Mouse (Mus musculus) brain, adult 2 months (tissue): Measurements from ENCODE around the gene Lmtk2.

Experiments
- DNase-seq: peaks from one replicate; pipeline ENCODE4 v3.0.0; 2011; ENCODE audit warnings: low read depth, low spot score

Lmtk2 gene

GRCm38 (mm10) chr5:144178216-144178615 lies 78.0 kb downstream of the Lmtk2 start:
- DNase-seq: no peak

- no peak for DNase-seq
Measured at GRCm38 (mm10) chr5:144181249-144181648, 81.0 kb downstream of the Lmtk2 start.

DNA sequence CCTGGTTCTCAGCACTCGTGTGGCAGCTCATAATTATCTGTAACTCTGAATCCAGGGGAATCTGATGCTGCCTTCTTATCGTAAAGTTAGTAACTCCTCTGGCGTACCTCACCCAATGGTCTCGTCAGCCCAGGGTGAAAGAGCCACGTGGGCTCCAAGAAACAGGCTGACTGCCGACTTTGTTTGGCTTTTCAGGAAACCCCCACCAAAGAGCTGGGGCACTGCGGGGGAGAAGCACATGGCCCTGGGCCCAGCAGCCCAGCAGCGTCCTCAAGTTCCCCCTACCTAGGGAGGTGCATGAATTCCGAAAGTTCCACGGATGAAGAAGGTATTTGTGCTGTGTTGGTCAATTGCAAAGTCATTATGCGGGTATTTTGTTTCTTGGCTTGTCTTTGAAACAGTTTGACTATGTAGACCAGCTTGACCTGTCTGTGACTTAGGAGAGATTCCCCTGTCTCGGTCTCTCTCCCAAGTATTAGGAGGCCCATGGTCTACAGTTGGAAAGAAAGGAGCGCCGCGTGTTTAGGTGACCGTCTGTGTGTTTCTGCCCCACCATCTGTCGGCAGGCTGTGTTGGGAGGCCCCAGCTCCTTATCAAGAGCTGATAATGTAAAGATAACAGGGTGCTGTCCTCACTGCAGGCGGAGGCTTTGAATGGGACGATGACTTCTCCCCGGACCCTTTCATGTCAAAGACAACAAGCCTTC lies 82.5 kb downstream of the Lmtk2 start:
- DNase-seq: no peak

- DNase-seq: no peak
Measured at GRCm38 (mm10) chr5:144183248-144183559, 83.0 kb downstream of the Lmtk2 start.

GRCm38 (mm10) chr5:144183647-144184335 lies 83.6 kb downstream of the Lmtk2 start:
- DNase-seq: no peak

GRCm38 (mm10) chr5:144184350-144185045 lies 84.3 kb downstream of the Lmtk2 start:
- DNase-seq: peak; percentile 34

GRCm38 (mm10) chr5:144188422-144188821 lies 88.2 kb downstream of the Lmtk2 start:
- no peak for DNase-seq

- no peak for DNase-seq
Measured at GRCm38 (mm10) chr5:144189327-144189726, 89.1 kb downstream of the Lmtk2 start.

DNA sequence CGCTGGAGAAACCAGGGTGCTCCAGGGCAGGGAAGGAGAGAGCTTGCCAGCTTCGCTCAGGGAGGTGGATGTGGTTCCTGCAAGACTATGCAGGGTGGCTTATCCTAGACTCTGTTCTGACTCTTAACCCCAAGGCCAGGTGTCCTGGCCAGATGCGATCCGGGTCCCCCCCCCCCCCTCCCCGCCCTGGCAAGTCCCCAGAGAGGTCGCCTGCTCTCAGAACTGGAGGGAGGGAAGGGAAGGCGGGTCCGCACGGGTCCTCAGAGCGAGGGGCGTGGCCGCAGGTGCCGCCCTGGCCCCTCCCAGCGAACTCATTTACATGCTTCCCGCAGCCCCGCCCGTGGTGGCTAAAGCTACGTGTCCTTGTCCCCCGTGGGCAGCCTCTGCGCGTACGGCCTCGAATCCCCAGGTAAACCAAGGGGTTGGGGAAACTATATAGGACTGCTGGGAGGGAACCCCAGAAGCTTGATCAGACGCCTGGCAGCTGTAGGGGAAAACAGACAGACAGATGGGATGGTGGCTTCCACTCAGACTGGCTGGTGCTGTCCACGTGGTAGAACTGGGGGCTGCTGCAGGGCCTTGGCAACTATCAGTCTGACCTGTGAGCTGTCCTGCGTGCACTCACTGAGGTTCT lies 89.8 kb downstream of the Lmtk2 start, which contains the start of gene Bhlha15:
Gene Bhlha15, plus strand, starts transcription at position 337 of the 634 bp plus-strand sequence.
- DNase-seq: peak; percentile 19

DNA sequence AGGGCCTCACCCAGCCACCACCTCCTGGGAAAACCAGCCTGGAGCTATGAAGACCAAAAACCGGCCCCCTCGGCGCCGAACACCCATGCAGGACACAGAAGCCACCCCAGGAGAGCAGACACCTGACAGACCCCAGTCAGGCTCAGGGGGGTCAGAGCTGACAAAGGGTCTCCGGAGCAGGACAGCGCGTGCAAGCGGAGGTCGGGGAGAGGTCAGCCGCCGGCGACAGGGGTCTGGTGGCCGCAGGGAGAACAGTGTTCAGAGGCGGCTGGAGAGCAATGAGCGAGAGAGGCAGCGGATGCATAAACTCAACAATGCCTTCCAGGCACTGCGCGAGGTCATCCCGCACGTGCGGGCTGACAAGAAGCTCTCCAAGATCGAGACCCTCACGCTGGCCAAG lies 90.8 kb downstream of the Lmtk2 start:
- DNase-seq: no peak

DNA sequence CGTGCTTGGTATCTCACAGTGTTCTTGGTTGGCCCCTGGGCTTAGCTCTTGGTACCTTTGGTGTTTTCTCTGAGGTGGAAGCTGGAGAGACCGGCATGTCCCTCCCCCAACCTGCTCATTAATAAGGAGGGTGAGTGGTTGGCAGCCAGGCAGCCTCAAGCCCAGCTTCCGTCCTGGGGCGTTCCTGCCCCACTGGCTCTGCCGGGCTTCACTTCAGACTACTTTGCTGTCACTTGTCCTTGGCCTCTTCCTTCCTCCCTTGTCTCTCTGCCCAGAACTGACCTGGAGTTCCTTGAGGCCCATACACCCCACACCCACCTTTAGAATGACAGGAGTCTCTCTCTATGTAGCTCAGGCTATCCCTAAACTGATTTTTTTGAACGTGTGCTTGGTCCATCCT lies 92.4 kb downstream of the Lmtk2 start:
- DNase-seq: no peak

DNA sequence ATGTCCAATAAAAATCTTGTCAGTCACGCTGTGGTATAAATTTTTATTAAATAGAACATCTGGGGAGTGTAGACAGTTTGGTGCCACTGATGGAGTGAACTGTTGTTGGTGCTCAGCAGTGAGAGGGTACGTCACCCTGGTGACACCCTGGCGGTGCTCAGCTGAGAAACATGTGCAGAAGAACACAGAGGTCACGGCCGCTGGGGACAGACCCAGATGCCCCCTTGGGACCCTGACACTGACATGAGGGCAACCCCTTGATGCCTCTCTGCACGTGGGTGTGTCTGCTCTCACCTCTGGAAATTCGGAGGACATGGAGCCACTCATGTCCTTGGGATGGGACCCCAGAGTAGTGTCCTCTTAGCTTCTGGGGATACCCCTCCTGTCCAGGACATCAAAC lies 94.2 kb downstream of the Lmtk2 start:
- no peak for DNase-seq

DNA sequence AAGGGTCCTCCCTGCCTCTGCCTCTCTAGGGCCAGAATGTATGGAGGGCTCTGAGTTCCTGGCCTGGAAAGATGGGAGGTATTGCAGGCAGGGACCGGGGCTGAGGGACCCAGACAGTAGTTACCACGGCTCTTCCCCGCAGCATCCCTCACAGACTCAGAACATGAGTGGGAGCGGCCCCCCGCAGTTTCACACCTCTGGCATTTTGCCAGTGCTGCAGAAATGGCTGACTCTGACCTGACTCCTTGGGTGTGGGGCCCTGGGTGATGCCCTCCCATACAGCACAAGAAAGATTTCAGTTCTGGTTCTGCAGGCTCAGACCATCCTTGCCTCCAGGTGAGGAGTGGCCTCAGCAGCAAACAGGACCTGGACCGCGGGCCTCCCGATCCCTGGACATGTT lies 95.3 kb downstream of the Lmtk2 start:
- no peak for DNase-seq

DNA sequence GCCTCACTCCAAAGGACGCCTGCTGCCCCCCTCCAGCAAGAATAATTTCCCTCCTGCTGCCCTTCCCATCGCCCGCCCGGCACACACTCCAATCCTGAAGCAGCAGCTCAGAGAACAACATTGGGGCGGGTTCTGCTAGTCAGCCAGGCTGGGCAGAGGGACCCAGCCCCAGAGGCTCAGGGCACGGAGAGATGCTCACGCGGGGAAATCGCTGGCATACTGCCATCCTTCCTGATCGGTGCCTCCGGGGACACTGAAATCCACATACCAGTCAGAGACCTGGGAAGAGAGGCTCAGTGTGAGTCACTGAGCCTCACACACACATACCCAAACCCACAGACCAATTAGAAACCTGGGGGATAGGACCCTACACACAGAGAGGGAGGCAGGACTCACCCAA lies 100.4 kb downstream of the Lmtk2 start:
- DNase-seq: no peak

- no peak for DNase-seq
Measured at GRCm38 (mm10) chr5:144202430-144202829, 102.2 kb downstream of the Lmtk2 start.

- no peak for DNase-seq
Measured at GRCm38 (mm10) chr5:144203398-144203959, 103.2 kb downstream of the Lmtk2 start.

DNA sequence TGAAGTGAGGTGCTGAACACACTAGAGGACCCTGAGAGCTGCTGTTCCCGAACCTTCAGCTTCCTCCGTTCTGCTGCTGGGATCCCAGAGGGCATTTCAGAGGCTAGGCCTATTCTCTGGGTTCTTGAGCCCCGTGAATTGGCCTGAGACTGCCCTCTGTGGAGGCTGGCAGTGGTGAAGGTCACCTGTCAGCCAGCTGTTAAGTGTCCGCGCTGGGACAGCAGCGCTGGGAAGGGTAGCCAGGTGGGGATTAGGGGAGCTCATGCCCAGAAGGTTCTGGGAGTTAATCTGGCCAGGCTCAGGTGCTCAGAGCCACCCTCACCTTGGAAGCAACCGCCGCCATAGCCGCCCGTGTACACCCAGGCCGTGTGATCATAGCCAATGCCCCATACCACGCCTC lies 104.1 kb downstream of the Lmtk2 start:
- DNase-seq: no peak

DNA sequence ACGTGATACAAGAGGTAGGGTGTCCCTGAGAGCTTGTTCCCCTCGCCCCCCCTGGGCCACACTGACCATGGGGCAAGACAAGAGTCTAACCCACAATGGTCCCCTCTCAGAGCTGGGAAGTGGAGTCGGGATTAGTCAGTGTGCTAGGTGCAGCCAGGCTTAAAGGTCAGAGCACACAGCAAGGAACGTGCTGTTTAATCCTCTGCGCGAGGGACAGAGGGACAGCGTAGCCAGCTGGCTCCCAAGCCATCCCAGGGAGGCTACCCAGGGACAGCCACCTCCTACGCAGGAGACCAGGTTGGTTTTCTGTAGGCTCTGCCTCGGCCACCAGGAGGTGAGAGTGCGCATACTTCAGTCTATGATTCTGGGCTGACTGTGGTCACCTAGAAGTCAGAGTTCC lies 104.7 kb downstream of the Lmtk2 start:
- DNase-seq: peak; percentile 50

DNA sequence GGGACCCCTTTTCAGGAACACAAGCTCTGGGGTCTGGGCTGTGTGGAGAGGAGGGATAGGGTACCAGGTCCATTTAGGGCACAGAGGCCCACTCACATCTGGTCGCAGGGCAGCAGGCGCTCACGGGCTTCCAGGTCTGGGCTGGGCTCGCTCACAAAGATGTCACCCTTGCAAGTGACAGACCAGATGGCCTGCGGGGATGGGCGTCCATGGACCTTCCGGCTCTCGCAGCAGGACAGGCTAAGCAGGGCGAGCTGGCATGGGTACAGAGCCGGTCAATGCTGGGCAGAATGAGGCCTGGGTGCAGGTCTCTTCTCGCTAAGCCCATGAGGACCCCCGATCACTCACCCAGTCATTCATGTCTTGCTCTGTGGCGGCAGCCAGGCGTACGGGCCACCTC lies 105.8 kb downstream of the Lmtk2 start:
- peak; percentile 48 for DNase-seq

DNA sequence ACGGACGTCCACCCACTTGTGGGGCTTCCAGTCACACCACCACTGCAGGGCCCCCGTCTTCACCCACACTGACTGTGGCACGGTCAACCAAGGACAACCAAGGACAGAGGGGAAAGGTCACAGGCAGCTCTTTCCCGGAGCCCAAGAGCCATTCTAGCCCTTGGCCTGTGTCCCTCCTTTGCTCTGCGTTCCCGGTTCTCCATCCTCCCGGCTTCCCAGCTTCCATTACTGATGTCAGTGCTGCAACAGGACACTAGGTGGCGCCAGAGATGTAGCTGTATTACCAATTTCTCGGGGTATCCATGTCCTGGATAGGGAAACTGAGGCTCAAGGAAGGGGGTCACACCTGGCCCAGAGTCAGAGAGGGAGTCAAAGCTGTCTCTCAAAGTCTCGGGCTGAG lies 107.2 kb downstream of the Lmtk2 start:
- peak; percentile 60 for DNase-seq

DNA sequence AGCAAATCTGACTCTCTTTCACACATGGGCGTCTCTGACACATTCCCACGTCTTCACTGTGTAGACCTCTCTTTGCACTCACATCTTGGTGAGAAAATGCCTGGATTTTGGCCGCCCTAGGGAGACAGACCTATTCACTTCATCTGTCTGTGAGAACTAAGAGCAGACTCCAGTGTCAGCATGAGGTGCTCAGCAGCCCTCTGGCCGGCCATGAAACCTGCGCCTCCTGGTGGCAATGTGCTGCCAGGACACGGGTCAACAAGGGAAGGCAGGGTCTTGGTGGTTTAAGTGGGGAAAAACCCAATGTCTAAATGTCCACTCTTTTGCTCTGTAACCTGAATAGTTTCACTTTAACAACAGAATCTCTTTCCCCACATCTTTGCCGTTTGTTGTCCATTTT lies 114.2 kb downstream of the Lmtk2 start:
- peak; percentile 60 for DNase-seq

DNA sequence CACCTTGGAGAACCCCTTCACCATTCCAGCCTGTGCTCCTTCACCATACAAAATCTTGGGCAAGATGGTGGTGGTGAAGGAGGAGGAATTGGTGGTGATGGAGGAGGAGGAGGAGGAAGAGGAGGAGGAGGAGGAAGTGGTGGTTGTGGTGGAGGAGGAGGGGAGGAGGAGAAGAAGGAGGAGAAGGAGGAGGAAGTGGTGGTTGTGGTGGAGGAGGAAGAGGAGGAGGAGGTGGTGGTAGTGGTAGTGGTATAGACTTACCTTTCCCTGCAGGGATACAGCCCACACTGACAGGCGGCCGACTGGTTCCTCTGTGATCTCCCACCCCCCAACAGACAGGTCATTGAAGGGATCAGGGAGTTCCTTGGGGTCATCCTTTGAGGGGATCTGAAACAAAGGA lies 115.8 kb downstream of the Lmtk2 start:
- no peak for DNase-seq
